Mouse (Mus musculus) forebrain, postnatal 0 days (tissue): Measurements from ENCODE around the gene Dgat2. TPM values are rescaled to one million over a fixed set of nuclear protein-coding genes. Genes with fewer than 3 reads are reported as not detected.
A peak's percentile ranks its signal among the peaks of the same experiment; 100 is the strongest.

Experiments used
- ATAC-seq: fragments of 200-750 bp; cut with Nextera tagmentation; 2 replicates; pipeline ENCODE4 v1.8.0; 2017; ENCODE audit warnings: mild to moderate bottlenecking, moderate library complexity
- DNase-seq: peaks from one replicate; pipeline ENCODE4 v3.0.0-alpha.2; 2015
- H3K27ac ChIP-seq: fragments of 300-500 bp; sonication (generic); 2 replicates; pipeline ENCODE4 v1.5.1; 2014; ENCODE audit warnings: low read depth, mild to moderate bottlenecking, antibody characterized with exemption, low read length, moderate library complexity, mixed read lengths
- H3K27me3 ChIP-seq: fragments of 300-500 bp; sonication (generic); 2 replicates; pipeline ENCODE4 v1.6.1; 2014; ENCODE audit warnings: mild to moderate bottlenecking, low read length, mixed read lengths; ENCODE audit not compliant: insufficient read depth
- H3K36me3 ChIP-seq: fragments of 300-500 bp; sonication (generic); 2 replicates; pipeline ENCODE4 v1.6.1; 2014; ENCODE audit warnings: mild to moderate bottlenecking, moderate library complexity; ENCODE audit not compliant: insufficient read depth
- H3K4me1 ChIP-seq: fragments of 300-500 bp; sonication (generic); 2 replicates; pipeline ENCODE4 v1.6.1; 2014; ENCODE audit warnings: antibody characterized with exemption; ENCODE audit not compliant: insufficient read depth
- H3K4me2 ChIP-seq: fragments of 300-500 bp; sonication (generic); 2 replicates; pipeline ENCODE4 v1.6.1; 2014; ENCODE audit warnings: low read depth, mild to moderate bottlenecking, moderate library complexity
- H3K4me3 ChIP-seq: fragments of 300-500 bp; sonication (generic); 2 replicates; pipeline ENCODE4 v1.5.1; 2014; ENCODE audit warnings: low read depth, low read length, mixed read lengths
- H3K9ac ChIP-seq: fragments of 300-500 bp; sonication (generic); 2 replicates; pipeline ENCODE4 v1.6.1; 2014; ENCODE audit warnings: mild to moderate bottlenecking
- H3K9me3 ChIP-seq: fragments of 300-500 bp; sonication (generic); 2 replicates; pipeline ENCODE4 v1.6.1; 2016; ENCODE audit warnings: low read length
- CTCF ChIP-seq: sonication (generic); IDR thresholded peaks from 2 replicates; pipeline ENCODE4 v1.5.1; 2016; ENCODE audit warnings: antibody characterized with exemption, control low read depth, low read depth
- WGBS: fragments of 180-500 bp; shearing (Covaris S2); extraction: QIAGEN DNeasy Blood & Tissue Kit; methylation state at CpG from one replicate; pipeline ENCODE4 v1.1.7; 2014; 5-methylcytosine and 5-hydroxymethylcytosine counted together
- polyA plus RNA-seq: library from polyadenylated mRNA; unstranded; fragments of >200 nt; fragmentation: Nextera tagmentation; extraction: Ambion mirVana; gene quantifications from 2 replicates; pipeline ENCODE4 v1.2.1, GENCODE M21; 2015
- total RNA-seq: library from RNA; depleted of rRNA; stranded (reverse); fragments of >200 nt; gene quantifications from 2 replicates; pipeline ENCODE4 v1.2.3, GENCODE M21; 2014; rRNA removed

Dgat2 gene
- total and polyA plus RNA-seq, 2 experiments from 2014 or later, result 41.3 TPM

DNA sequence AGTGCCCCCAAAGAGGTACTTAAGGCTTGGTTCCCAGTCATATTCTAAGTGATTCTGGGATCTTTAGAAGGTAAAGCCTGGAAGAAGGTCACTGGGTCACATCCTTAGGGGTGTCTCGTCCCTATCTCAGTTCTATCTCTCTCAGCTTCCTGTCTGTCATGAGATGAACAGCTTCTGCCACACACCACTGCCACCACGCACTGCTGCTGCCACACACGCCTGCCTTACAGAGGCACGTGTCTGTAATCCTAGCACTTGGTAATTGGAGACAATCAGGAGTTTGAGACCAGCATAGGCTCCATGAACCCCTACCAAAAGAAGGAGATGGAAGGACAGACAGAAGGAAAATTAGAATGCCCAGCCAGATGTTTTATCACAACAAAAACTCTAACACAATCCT lies 62.4 kb downstream of the Dgat2 start:
- no peaks in the 10 kb centered on the region for H3K4me1 ChIP-seq
- DNase-seq (no peak), ATAC-seq (no peak)
- H3K27ac ChIP-seq, result no peak overlapping the region
- H3K9me3 ChIP-seq, result no peaks in the 10 kb centered on the region
- H3K4me2 ChIP-seq, result no peak overlapping the region
- no peaks in the 10 kb centered on the region for H3K27me3 ChIP-seq
- TF ChIP-seq CTCF, result no peak
- no peak overlapping the region for H3K9ac ChIP-seq
- H3K4me3 ChIP-seq, result no peak overlapping the region
- no peaks in the 10 kb centered on the region for H3K36me3 ChIP-seq
- 87% methylated on average over 4 of the region's 4 CpGs for WGBS

- no peaks in the 10 kb centered on the region for H3K27me3 ChIP-seq
- no peaks in the 10 kb centered on the region for H3K4me1 ChIP-seq
- no peaks in the 10 kb centered on the region for H3K9me3 ChIP-seq
- H3K36me3 ChIP-seq, result no peaks in the 10 kb centered on the region
- no peak overlapping the region for H3K4me2 ChIP-seq
- 79% methylated on average over 3 of the region's 3 CpGs for WGBS
- no peak for ATAC-seq
- no peak for DNase-seq
- H3K27ac ChIP-seq, result no peak overlapping the region
- H3K4me3 ChIP-seq, result no peak overlapping the region
- no peak overlapping the region for H3K9ac ChIP-seq
- no peak for TF ChIP-seq CTCF
These were observed 65.7 kb downstream of the Dgat2 start for GRCm38 (mm10) chr7:99116781-99117180.

- ATAC-seq, result no peak
These were observed 68.4 kb downstream of the Dgat2 start for GRCm38 (mm10) chr7:99114006-99114726.

DNA sequence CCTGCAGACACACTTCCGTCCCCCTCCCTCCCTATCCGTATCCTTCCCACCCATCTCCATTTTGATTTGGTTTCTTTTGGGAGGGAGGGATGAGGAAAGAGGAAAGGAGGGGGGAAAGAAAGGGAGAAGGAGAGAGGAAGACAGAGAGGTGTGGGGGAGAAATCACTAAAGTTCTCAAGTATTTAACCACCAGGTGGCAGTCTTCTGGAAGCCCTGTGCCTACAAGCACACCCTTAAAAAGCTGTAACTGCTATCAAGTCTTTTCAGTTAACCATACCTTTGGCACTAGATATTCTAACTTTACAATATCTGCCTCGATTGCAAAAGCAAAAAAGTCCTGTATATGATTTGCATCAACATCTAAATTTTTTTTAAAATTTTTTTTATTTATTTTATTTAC lies 75.0 kb downstream of the Dgat2 start:
- Histone ChIP-seq H3K4me3 (no peak overlapping the region), H3K4me1 (no peaks in the 10 kb centered on the region), H3K27me3 (no peaks in the 10 kb centered on the region), H3K36me3 (no peaks in the 10 kb centered on the region), H3K9ac (no peak overlapping the region), H3K9me3 (no peaks in the 10 kb centered on the region), H3K27ac (no peak overlapping the region), H3K4me2 (no peak overlapping the region)
- TF ChIP-seq CTCF, result peak; percentile 73
- 52% methylated on average over 3 of the region's 3 CpGs for WGBS
- ATAC-seq (peak; percentile 78), DNase-seq (peak; percentile 62)

More at GRCm38 (mm10) chr7:99114006-99114726, 68.4 kb downstream of the Dgat2 start:
- Histone ChIP-seq H3K27me3 (no peaks in the 10 kb centered on the region), H3K4me1 (no peaks in the 10 kb centered on the region), H3K9ac (no peak overlapping the region), H3K4me2 (no peak overlapping the region), H3K27ac (no peak overlapping the region), H3K4me3 (no peak overlapping the region), H3K36me3 (no peaks in the 10 kb centered on the region), H3K9me3 (no peaks in the 10 kb centered on the region)
- 88% methylated on average over 16 of the region's 16 CpGs for WGBS
- TF ChIP-seq CTCF, result no peak
- DNase-seq, result no peak

GRCm38 (mm10) chr7:99106714-99107270 lies 75.7 kb downstream of the Dgat2 start:
- no peak for TF ChIP-seq CTCF
- 63% methylated on average over 4 of the region's 4 CpGs for WGBS
- DNase-seq (no peak), ATAC-seq (no peak)
- no peaks in the 10 kb centered on the region for H3K4me1 ChIP-seq
- H3K27me3 ChIP-seq, result no peaks in the 10 kb centered on the region
- H3K27ac ChIP-seq, result no peak overlapping the region
- no peak overlapping the region for H3K4me2 ChIP-seq
- no peak overlapping the region for H3K9ac ChIP-seq
- no peak overlapping the region for H3K4me3 ChIP-seq
- no peaks in the 10 kb centered on the region for H3K9me3 ChIP-seq
- no peaks in the 10 kb centered on the region for H3K36me3 ChIP-seq

Other genes with a start within 250 kb of the Dgat2 start
- gene Uvrag, start 41.6 kb downstream of the Dgat2 start, total RNA-seq, result 18.8 and 19.5 TPM in 2 replicates
- 14.8 and 18.6 TPM in 2 replicates for gene Uvrag, start 41.6 kb downstream of the Dgat2 start, polyA plus RNA-seq
- gene Mogat2, start 55.9 kb upstream of the Dgat2 start, total RNA-seq, result 0.24 and 0.31 TPM in 2 replicates
- 0.18 and 0.23 TPM in 2 replicates for gene Mogat2, start 55.9 kb upstream of the Dgat2 start, polyA plus RNA-seq
- gene Map6, start 84.7 kb upstream of the Dgat2 start, total RNA-seq, result 187 and 234 TPM in 2 replicates
- 71.9 and 98.0 TPM in 2 replicates for gene Map6, start 84.7 kb upstream of the Dgat2 start, polyA plus RNA-seq
- gene Serpinh1, start 170.5 kb upstream of the Dgat2 start, total RNA-seq, result 127 and 160 TPM in 2 replicates
- gene Serpinh1, start 170.5 kb upstream of the Dgat2 start, polyA plus RNA-seq, result 117 and 121 TPM in 2 replicates
- 36.2 and 41.2 TPM in 2 replicates for gene Gdpd5, start 198.7 kb upstream of the Dgat2 start, total RNA-seq
- 30.9 and 38.2 TPM in 2 replicates for gene Gdpd5, start 198.7 kb upstream of the Dgat2 start, polyA plus RNA-seq